Mouse (Mus musculus): ENCODE measurements around the gene Nipa1.

DNA sequence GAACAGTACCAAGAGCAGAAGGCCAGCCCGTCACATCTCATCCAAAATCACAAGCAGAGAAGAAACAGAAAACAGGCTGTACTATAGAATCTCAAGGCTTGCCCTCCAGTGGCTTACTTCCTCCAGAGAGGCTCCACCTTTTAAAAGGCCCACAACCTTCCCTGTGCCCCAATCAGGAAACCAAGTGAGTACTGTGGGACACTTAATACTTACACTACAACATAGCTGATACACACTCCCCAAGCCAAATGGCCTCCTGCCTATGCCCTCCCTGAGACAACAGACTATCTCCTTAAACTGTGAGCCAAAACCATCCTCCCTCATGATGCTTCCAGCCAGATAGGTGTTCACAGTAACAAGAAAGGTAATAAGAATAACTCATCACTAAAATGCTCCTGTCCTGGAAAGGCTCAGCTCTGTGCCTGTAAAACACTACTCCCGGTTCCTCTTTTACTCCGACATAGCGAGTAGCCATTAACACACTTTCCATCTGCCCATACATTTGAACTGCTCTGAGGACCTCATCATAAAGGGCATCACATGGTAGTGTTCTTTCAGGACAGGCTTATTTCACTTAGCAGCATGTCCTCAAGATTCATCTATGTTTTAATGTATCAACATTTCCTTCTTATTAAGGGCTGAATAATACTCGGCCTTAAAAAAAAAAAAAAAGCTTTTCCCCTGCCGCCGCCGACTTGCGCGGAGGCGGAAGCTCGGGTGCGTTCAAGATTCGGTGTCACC, 6.3 kb downstream of the Nipa1 start:
- TF ChIP-seq GATA1 (IDR thresholded peaks at IDR 0.05; ENCODE audit: low read length): no peak
- TF ChIP-seq TAL1 (IDR thresholded peaks at IDR 0.05; ENCODE audit: low read length): no peak

Data from erythroblast, embryonic 14.5 days (primary cell).